Mouse (Mus musculus): Measurements from ENCODE around the gene Adarb2. TPM values are rescaled to one million over a fixed set of nuclear protein-coding genes. Genes with fewer than 3 reads are reported as not detected.

The Adarb2 gene
- polyA plus RNA-seq, 1 experiment from 2014 or later = 0.71 TPM

GRCm38 (mm10) chr13:8400265-8401041 lies 197.8 kb downstream of the Adarb2 start:
- Histone ChIP-seq H3K4me3 (replicated peaks) (no peak overlapping the region), H3K36me3 (no peaks in the 10 kb centered on the region), H3K4me2 (no peak overlapping the region), H3K27ac (no peak overlapping the region), H3K9ac (no peak overlapping the region), H3K27me3 (replicated peaks) (no peaks in the 10 kb centered on the region), H3K4me1 (no peaks in the 10 kb centered on the region), H3K9me3 (no peaks in the 10 kb centered on the region)
- 71% methylated on average over 4 of the region's 4 CpGs for WGBS
- ATAC-seq (ENCODE audit: insufficient read depth, low FRiP score, low read depth) = no peak

GRCm38 (mm10) chr13:8402324-8402873 lies 199.7 kb downstream of the Adarb2 start:
- no peaks in the 10 kb centered on the region for H3K27me3 ChIP-seq (replicated peaks)
- no peak for ATAC-seq (ENCODE audit: insufficient read depth, low FRiP score, low read depth)
- WGBS = 70% methylated on average over 3 of the region's 3 CpGs
- no peaks in the 10 kb centered on the region for H3K9me3 ChIP-seq
- H3K9ac ChIP-seq = no peak overlapping the region
- H3K4me2 ChIP-seq = no peak overlapping the region
- no peak overlapping the region for H3K4me3 ChIP-seq (replicated peaks)
- H3K27ac ChIP-seq = no peak overlapping the region
- H3K36me3 ChIP-seq = no peaks in the 10 kb centered on the region
- H3K4me1 ChIP-seq = 0 out of 2 replicates have a peak, but pooled peaks cover 3% of the 10 kb centered on the region

- 20% methylated on average over 6 of the region's 6 CpGs for WGBS
- Histone ChIP-seq H3K27me3 (replicated peaks) (no peaks in the 10 kb centered on the region), H3K27ac (no peak overlapping the region), H3K4me3 (replicated peaks) (no peak overlapping the region), H3K4me1 (0 out of 2 replicates have a peak, but pooled peaks cover 3% of the 10 kb centered on the region), H3K4me2 (no peak overlapping the region), H3K9ac (no peak overlapping the region), H3K9me3 (no peaks in the 10 kb centered on the region), H3K36me3 (no peaks in the 10 kb centered on the region)
- peak; percentile 71 for ATAC-seq (ENCODE audit: insufficient read depth, low FRiP score, low read depth)
These were observed 203.4 kb downstream of the Adarb2 start for GRCm38 (mm10) chr13:8406020-8406419.

- Histone ChIP-seq H3K9ac (no peak overlapping the region), H3K9me3 (no peaks in the 10 kb centered on the region), H3K4me3 (replicated peaks) (no peak overlapping the region), H3K4me1 (0 out of 2 replicates have a peak, but pooled peaks cover 3% of the 10 kb centered on the region), H3K36me3 (no peaks in the 10 kb centered on the region), H3K27ac (no peak overlapping the region), H3K27me3 (replicated peaks) (no peaks in the 10 kb centered on the region), H3K4me2 (no peak overlapping the region)
- ATAC-seq (ENCODE audit: insufficient read depth, low FRiP score, low read depth) = no peak
- WGBS = 72% methylated on average over 5 of the region's 5 CpGs
These were observed 208.0 kb downstream of the Adarb2 start for GRCm38 (mm10) chr13:8410353-8411318.

- no peak for ATAC-seq (ENCODE audit: insufficient read depth, low FRiP score, low read depth)
- no peak overlapping the region for H3K4me3 ChIP-seq (replicated peaks)
- H3K4me1 ChIP-seq = no peaks in the 10 kb centered on the region
- H3K4me2 ChIP-seq = no peak overlapping the region
- WGBS = 88% methylated on average over 15 of the region's 15 CpGs
- no peaks in the 10 kb centered on the region for H3K36me3 ChIP-seq
- H3K9ac ChIP-seq = no peak overlapping the region
- no peaks in the 10 kb centered on the region for H3K9me3 ChIP-seq
- no peak overlapping the region for H3K27ac ChIP-seq
- H3K27me3 ChIP-seq (replicated peaks) = no peaks in the 10 kb centered on the region
These were observed 221.5 kb downstream of the Adarb2 start for GRCm38 (mm10) chr13:8424019-8424719.

- no peaks in the 10 kb centered on the region for H3K9me3 ChIP-seq
- H3K9ac ChIP-seq = no peak overlapping the region
- H3K27ac ChIP-seq = no peak overlapping the region
- H3K4me2 ChIP-seq = no peak overlapping the region
- no peaks in the 10 kb centered on the region for H3K36me3 ChIP-seq
- H3K27me3 ChIP-seq (replicated peaks) = no peaks in the 10 kb centered on the region
- no peak for ATAC-seq (ENCODE audit: insufficient read depth, low FRiP score, low read depth)
- no peaks in the 10 kb centered on the region for H3K4me1 ChIP-seq
- 87% methylated on average over 4 of the region's 4 CpGs for WGBS
- no peak overlapping the region for H3K4me3 ChIP-seq (replicated peaks)
These were observed 236.6 kb downstream of the Adarb2 start for GRCm38 (mm10) chr13:8439188-8439835.

- Histone ChIP-seq H3K9ac (no peak overlapping the region), H3K4me3 (replicated peaks) (no peak overlapping the region), H3K4me2 (no peak overlapping the region), H3K4me1 (no peaks in the 10 kb centered on the region), H3K27ac (no peak overlapping the region), H3K27me3 (replicated peaks) (no peaks in the 10 kb centered on the region), H3K9me3 (no peaks in the 10 kb centered on the region), H3K36me3 (no peaks in the 10 kb centered on the region)
- ATAC-seq (ENCODE audit: insufficient read depth, low FRiP score, low read depth) = no peak
- WGBS = 75% methylated on average over 2 of the region's 2 CpGs
These were observed 242.7 kb downstream of the Adarb2 start for GRCm38 (mm10) chr13:8445415-8445814.

- H3K27me3 ChIP-seq (replicated peaks) = no peaks in the 10 kb centered on the region
- no peaks in the 10 kb centered on the region for H3K9me3 ChIP-seq
- H3K4me1 ChIP-seq = no peaks in the 10 kb centered on the region
- WGBS = 55% methylated on average over 8 of the region's 8 CpGs
- no peak for ATAC-seq (ENCODE audit: insufficient read depth, low FRiP score, low read depth)
- H3K9ac ChIP-seq = no peak overlapping the region
- H3K36me3 ChIP-seq = no peaks in the 10 kb centered on the region
- H3K27ac ChIP-seq = no peak overlapping the region
- H3K4me3 ChIP-seq (replicated peaks) = no peak overlapping the region
- H3K4me2 ChIP-seq = no peak overlapping the region
These were observed 245.7 kb downstream of the Adarb2 start for GRCm38 (mm10) chr13:8448192-8448879.

GRCm38 (mm10) chr13:8451581-8451980 lies 248.9 kb downstream of the Adarb2 start:
- no peaks in the 10 kb centered on the region for H3K4me1 ChIP-seq
- ATAC-seq (ENCODE audit: insufficient read depth, low FRiP score, low read depth) = no peak
- 78% methylated on average over 4 of the region's 4 CpGs for WGBS
- no peak overlapping the region for H3K27ac ChIP-seq
- H3K9ac ChIP-seq = no peak overlapping the region
- H3K36me3 ChIP-seq = no peaks in the 10 kb centered on the region
- H3K9me3 ChIP-seq = no peaks in the 10 kb centered on the region
- no peak overlapping the region for H3K4me3 ChIP-seq (replicated peaks)
- H3K4me2 ChIP-seq = no peak overlapping the region
- no peaks in the 10 kb centered on the region for H3K27me3 ChIP-seq (replicated peaks)

- H3K27me3 ChIP-seq (replicated peaks) = no peaks in the 10 kb centered on the region
- no peaks in the 10 kb centered on the region for H3K36me3 ChIP-seq
- H3K9ac ChIP-seq = no peak overlapping the region
- H3K4me1 ChIP-seq = no peaks in the 10 kb centered on the region
- WGBS = 63% methylated on average over 3 of the region's 3 CpGs
- H3K27ac ChIP-seq = no peak overlapping the region
- no peak for ATAC-seq (ENCODE audit: insufficient read depth, low FRiP score, low read depth)
- H3K4me3 ChIP-seq (replicated peaks) = no peak overlapping the region
- no peaks in the 10 kb centered on the region for H3K9me3 ChIP-seq
- H3K4me2 ChIP-seq = no peak overlapping the region
These were observed 254.2 kb downstream of the Adarb2 start for GRCm38 (mm10) chr13:8456886-8457285.

- H3K9ac ChIP-seq = no peak overlapping the region
- no peaks in the 10 kb centered on the region for H3K27me3 ChIP-seq (replicated peaks)
- WGBS = 79% methylated on average over 3 of the region's 3 CpGs
- no peak overlapping the region for H3K4me3 ChIP-seq (replicated peaks)
- H3K27ac ChIP-seq = no peak overlapping the region
- no peaks in the 10 kb centered on the region for H3K9me3 ChIP-seq
- no peak for ATAC-seq (ENCODE audit: insufficient read depth, low FRiP score, low read depth)
- H3K36me3 ChIP-seq = no peaks in the 10 kb centered on the region
- no peaks in the 10 kb centered on the region for H3K4me1 ChIP-seq
- no peak overlapping the region for H3K4me2 ChIP-seq
These were observed 255.2 kb downstream of the Adarb2 start for GRCm38 (mm10) chr13:8457831-8458230.

Measured in stomach, embryonic 15.5 days (tissue).